Mouse (Mus musculus) mouse embryonic stem cell (cell line): ENCODE measurements at regions not wholly inside any gene's neighbourhood (a gene's known extent, or its start where the extent isn't known, plus 50 kb on each side); places are given as distances from the start of the nearest gene placed in this dataset.

Experiments used
- in situ Hi-C, 2 experiments: fragments of 300-500 bp; cut with MboI; formaldehyde crosslinking; loops; 1 replicate in 1 of 2; 3 replicates in 1 of 2; pipeline ENCODE4 v1.14.3; 2019 to 2020; ENCODE audit warnings: low sequenced_read_pairs in 2 of 2, low pct_unique_long_range_greater_than_20kb in 1 of 2, mixed read lengths in 1 of 2; ENCODE audit not compliant: unreplicated experiment in 1 of 2

- in situ Hi-C loops: loop anchor here in 1 of 2 experiments (10.0 kb wide), 1 partner anchor 95 kb away; no protein-coding TSS in a partner anchor
These were observed 62.0 kb upstream of the Clint1 start for GRCm38 (mm10) chr11:45789886-45790285.

GRCm38 (mm10) chr11:45790504-45790903, 61.3 kb upstream of the Clint1 start:
- in situ Hi-C loops: loop anchor here in 1 of 2 experiments (10.0 kb wide), 1 partner anchor 94 kb away; no protein-coding TSS in a partner anchor

GRCm38 (mm10) chr11:45791696-45792095, 60.2 kb upstream of the Clint1 start:
- in situ Hi-C loops: loop anchor here in 1 of 2 experiments (10.0 kb wide), 1 partner anchor 93 kb away; no protein-coding TSS in a partner anchor

- in situ Hi-C loops: loop anchor here in 1 of 2 experiments (10.0 kb wide), 1 partner anchor 90 kb away; no protein-coding TSS in a partner anchor
These were observed 57.4 kb upstream of the Clint1 start for GRCm38 (mm10) chr11:45794361-45794981.

DNA sequence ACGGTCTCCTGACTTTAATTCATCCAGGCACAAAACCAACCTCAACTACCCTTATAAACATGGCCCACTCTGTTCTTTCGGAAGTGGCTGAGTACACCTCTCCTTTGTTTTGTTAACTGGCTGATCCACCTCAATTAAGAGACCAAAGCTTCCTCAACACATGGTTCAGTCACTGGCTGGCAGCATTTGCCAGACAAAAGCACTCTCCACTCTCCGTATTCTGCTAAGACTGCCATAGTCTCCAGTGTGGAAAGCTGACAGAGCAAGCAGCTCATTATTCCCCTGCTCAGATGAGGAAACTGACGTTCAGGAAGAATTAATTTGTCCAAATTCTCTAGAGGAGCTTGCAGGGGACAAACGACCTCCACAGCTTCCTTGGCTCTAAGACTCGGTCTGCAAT, 56.5 kb upstream of the Clint1 start:
- in situ Hi-C loops: loop anchor here in 1 of 2 experiments (10.0 kb wide), 1 partner anchor 89 kb away; no protein-coding TSS in a partner anchor

DNA sequence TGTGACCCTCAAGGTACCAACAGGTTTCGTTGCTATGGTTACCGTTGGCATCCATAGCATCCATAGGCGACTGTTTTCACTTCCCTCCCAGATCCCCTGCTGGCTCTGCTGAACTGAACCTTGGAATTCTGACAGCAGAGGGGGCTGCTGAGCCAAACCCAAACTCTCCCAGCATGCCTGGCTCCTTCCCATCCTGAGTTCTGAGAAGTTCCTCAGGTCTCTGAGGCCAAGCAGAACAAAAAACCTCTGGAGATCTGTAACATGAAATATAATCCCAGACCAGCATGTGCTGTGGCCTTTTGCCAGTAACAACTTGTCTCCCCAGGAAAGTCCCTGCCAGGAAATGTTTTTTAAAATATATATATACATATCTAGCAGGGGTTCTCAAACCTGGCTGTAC, 56.1 kb upstream of the Clint1 start:
- in situ Hi-C loops: loop anchor here in 1 of 2 experiments (10.0 kb wide), 1 partner anchor 89 kb away; no protein-coding TSS in a partner anchor

DNA sequence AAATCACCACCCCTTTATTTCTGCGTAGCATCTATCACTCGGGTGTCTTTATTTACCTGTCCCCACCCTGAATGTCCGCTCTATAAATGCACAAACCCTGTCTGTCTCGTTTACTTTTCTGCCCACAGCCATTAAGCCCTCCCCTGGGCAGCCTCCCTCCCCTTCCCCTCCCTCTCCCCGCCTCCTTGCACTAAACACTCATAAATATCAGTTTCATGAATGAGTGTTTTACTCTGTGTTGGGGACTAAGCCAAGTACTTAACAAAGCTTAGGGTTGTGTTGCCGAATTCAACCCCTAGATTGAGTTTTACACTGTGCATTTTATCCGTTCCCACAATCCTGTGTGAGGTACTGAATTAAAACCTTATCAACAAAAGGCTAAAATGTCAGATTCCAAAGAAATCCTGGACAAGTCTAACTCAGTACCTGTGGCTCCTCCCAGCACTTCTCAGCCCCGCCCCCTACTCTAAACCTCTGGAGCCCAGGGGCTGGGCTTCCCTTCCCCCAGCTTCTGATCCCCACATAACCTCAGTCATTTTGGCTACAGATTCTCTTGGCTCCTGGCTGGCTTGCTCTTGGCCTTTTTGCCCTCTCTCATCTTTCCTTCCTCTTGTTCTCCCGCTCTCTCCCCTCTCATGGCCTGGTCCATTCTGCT, 52.0 kb upstream of the Clint1 start:
- in situ Hi-C loops: loop anchor here in 1 of 2 experiments (10.0 kb wide), 1 partner anchor 85 kb away; no protein-coding TSS in a partner anchor
